Mouse (Mus musculus) MEL (cell line): ENCODE data around the gene Man2b2.

Experiments used
- CTCF ChIP-seq, 3 experiments: IDR thresholded peaks in 2 of 3; conservative IDR thresholded peaks in 1 of 3; 2 replicates each; pipeline ENCODE4 v1.5.1; 2011 to 2012; ENCODE audit warnings: low read length in 3 of 3, low read depth in 2 of 3, mild to moderate bottlenecking in 2 of 3, improper control_type of control experiment in 1 of 3, inconsistent platforms in 1 of 3, mixed read lengths in 1 of 3, moderate library complexity in 1 of 3; ENCODE audit not compliant: control insufficient read depth in 1 of 3, insufficient read depth in 1 of 3, poor library complexity in 1 of 3, severe bottlenecking in 1 of 3
- HCFC1 ChIP-seq: IDR thresholded peaks from 2 replicates; pipeline ENCODE4 v1.6.1; 2012; ENCODE audit warnings: low read depth, mild to moderate bottlenecking, inconsistent platforms, low read length, improper control_type of control experiment, moderate library complexity
- MAZ ChIP-seq: IDR thresholded peaks from 2 replicates; pipeline ENCODE4 v1.6.1; 2012; ENCODE audit warnings: low read depth, mild to moderate bottlenecking, inconsistent platforms, low read length, improper control_type of control experiment

DNA sequence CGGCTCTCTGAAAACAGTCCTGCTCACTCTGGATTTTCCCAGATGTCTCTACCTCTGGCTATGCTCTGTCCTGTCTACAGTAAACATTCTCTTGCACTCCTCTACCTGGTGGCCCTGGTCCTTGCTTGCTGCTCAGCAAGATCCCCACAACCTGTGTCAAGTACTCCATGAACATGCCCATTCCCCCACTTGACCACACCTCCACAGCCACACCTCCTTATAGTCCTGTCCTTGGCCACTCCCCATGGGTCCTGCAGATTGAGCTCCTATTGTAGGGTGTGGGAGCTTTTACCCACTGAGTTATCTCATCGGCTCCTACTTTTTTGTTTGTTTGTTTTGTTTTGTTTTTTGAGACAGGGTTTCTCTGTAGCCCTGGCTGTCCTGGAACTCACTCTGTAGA is 51.6 kb downstream of the Man2b2 start:
- TF ChIP-seq MAZ (no peak), CTCF (IDR thresholded peaks at IDR 0.05 in 2 of 3, conservative IDR thresholded peaks at IDR 0.05 in 1 of 3; ENCODE audit: control insufficient read depth in 1 of 3, insufficient read depth in 1 of 3, low read depth in 2 of 3, low read length in 3 of 3, poor library complexity in 1 of 3, severe bottlenecking in 1 of 3) (no peak), HCFC1 (no peak)
